Mouse (Mus musculus) CH12.LX (cell line): Measurements from ENCODE around the gene Adh1.

ENCODE experiments used
- CHD2 ChIP-seq: IDR thresholded peaks from 2 replicates; pipeline ENCODE4 v1.6.1; 2011; ENCODE audit warnings: low read length, improper control_type of control experiment
- CTCF ChIP-seq, 2 experiments: IDR thresholded peaks in 1 of 2; conservative IDR thresholded peaks in 1 of 2; 2 replicates each; pipeline ENCODE4 v1.5.1; 2011 to 2012; ENCODE audit warnings: low read depth in 2 of 2, low read length in 2 of 2, improper control_type of control experiment in 1 of 2, inconsistent platforms in 1 of 2, mild to moderate bottlenecking in 1 of 2, moderate library complexity in 1 of 2
- IRF4 ChIP-seq: IDR thresholded peaks from 2 replicates; pipeline ENCODE4 v1.6.1; 2014; ENCODE audit warnings: low read depth, mild to moderate bottlenecking, inconsistent platforms, low read length, improper control_type of control experiment
- JUND ChIP-seq: conservative IDR thresholded peaks from 2 replicates; pipeline ENCODE4 v1.6.1; 2011; ENCODE audit warnings: low read depth, low read length, improper control_type of control experiment
- MAFK ChIP-seq: IDR thresholded peaks from 2 replicates; pipeline ENCODE4 v1.6.1; 2011; ENCODE audit warnings: low read length, improper control_type of control experiment; ENCODE audit not compliant: insufficient replicate concordance
- NRF1 ChIP-seq: IDR thresholded peaks from 2 replicates; pipeline ENCODE4 v1.6.1; 2014; ENCODE audit warnings: low read depth, mild to moderate bottlenecking, inconsistent platforms, low read length, improper control_type of control experiment, moderate library complexity
- PAX5 ChIP-seq: IDR thresholded peaks from 2 replicates; pipeline ENCODE4 v1.6.1; 2012; ENCODE audit warnings: low read length, inconsistent platforms, mixed read lengths
- POLR2A ChIP-seq: IDR thresholded peaks from 2 replicates; pipeline ENCODE4 v1.6.1; 2011; ENCODE audit warnings: low read depth, mild to moderate bottlenecking, improper control_type of control experiment, low read length
- RAD21 ChIP-seq: IDR thresholded peaks from 2 replicates; pipeline ENCODE4 v1.6.1; 2011; ENCODE audit warnings: low read depth, mild to moderate bottlenecking, low read length, improper control_type of control experiment, moderate library complexity
- RCOR1 ChIP-seq: conservative IDR thresholded peaks from 2 replicates; pipeline ENCODE4 v1.6.1; 2012; ENCODE audit warnings: low read depth, mild to moderate bottlenecking, inconsistent platforms, low read length, improper control_type of control experiment
- UBTF ChIP-seq: IDR thresholded peaks from 2 replicates; pipeline ENCODE4 v1.6.1; 2012; ENCODE audit warnings: low read depth, mild to moderate bottlenecking, inconsistent platforms, low read length, improper control_type of control experiment, moderate library complexity
- USF1 ChIP-seq: IDR thresholded peaks from 2 replicates; pipeline ENCODE4 v1.6.1; 2014; ENCODE audit warnings: low read depth, mild to moderate bottlenecking, inconsistent platforms, low read length, improper control_type of control experiment
- ZC3H11A ChIP-seq: IDR thresholded peaks from 2 replicates; pipeline ENCODE4 v1.6.1; 2012; ENCODE audit warnings: low read depth, mild to moderate bottlenecking, inconsistent platforms, low read length, improper control_type of control experiment
- ZKSCAN1 ChIP-seq: IDR thresholded peaks from 2 replicates; pipeline ENCODE4 v1.6.1; 2012; ENCODE audit warnings: low read depth, inconsistent platforms, low read length, improper control_type of control experiment, borderline replicate concordance

GRCm38 (mm10) chr3:138241371-138241770 is 19.4 kb upstream of the Adh1 start:
- no peak for TF ChIP-seq POLR2A
- no peak for TF ChIP-seq CHD2
- TF ChIP-seq CTCF (conservative IDR thresholded peaks at IDR 0.05 in 1 of 2, IDR thresholded peaks at IDR 0.05 in 1 of 2; ENCODE audit: low read depth in 2 of 2, low read length in 2 of 2), result no peak
- no peak for TF ChIP-seq RAD21
- TF ChIP-seq UBTF, result no peak
- TF ChIP-seq USF1, result no peak
- no peak for TF ChIP-seq MAFK
- TF ChIP-seq RCOR1, result no peak
- no peak for TF ChIP-seq JUND
- no peak for TF ChIP-seq ZKSCAN1
- no peak for TF ChIP-seq PAX5
- TF ChIP-seq NRF1, result no peak
- TF ChIP-seq ZC3H11A, result no peak
- TF ChIP-seq IRF4, result no peak
